ENCODE assay signal across 12 mouse cellular contexts in genomic region chr2:119145199-119145598, GRCm38 (mm10). TPM values are rescaled to one million over a fixed set of nuclear protein-coding genes. Genes with fewer than 3 reads are reported as not detected.
A peak's percentile ranks its signal among the peaks of the same experiment; 100 is the strongest.
DNase-seq lines count a peak whose midpoint lies in the region; ATAC-seq and TF ChIP-seq lines count a peak whose summit lies in the region.
"Had no signal": no experiment of that assay in that cellular context is flagged by ENCODE, and none has a peak within 500 bp of the region (broad histone marks: within the 10 kb centered on the region; RNA-seq: fewer than 3 reads in every experiment).

No protein-coding gene starts in this region.

- no peak overlapping the region for H3K27ac ChIP-seq in spleen, adult 2 months (ENCODE audit: insufficient read depth, low read length)
- no peak overlapping the region for H3K27ac ChIP-seq in stomach, postnatal 0 days (replicated peaks)
- H3K27ac ChIP-seq: hindbrain, embryonic 12.5 days had no signal

- H3K4me1 ChIP-seq in spleen, adult 2 months (ENCODE audit: control insufficient read depth, insufficient read depth, insufficient read length) = no peaks in the 10 kb centered on the region
- no peaks in the 10 kb centered on the region for H3K4me1 ChIP-seq in stomach, postnatal 0 days (replicated peaks; ENCODE audit: control insufficient read depth, insufficient read depth)
- H3K4me1 ChIP-seq: hindbrain, embryonic 12.5 days had no signal

- no peak for TF ChIP-seq POLR2A in spleen, adult 2 months (IDR thresholded peaks at IDR 0.05; ENCODE audit: low read depth, low read length)

- WGBS in spleen, adult 2 months = 88% methylated on average over 2 of the region's 2 CpGs
- WGBS in stomach, postnatal 0 days = 92% methylated on average over 2 of the region's 2 CpGs

- ATAC-seq in stomach, postnatal 0 days (ENCODE audit: low FRiP score, low TSS enrichment) = no peak
- ATAC-seq: forebrain, embryonic 16.5 days had no signal

- TF ChIP-seq EP300 in stomach, postnatal 0 days (optimal IDR thresholded peaks at IDR 0.05) = no peak

- DNase-seq in gastrocnemius, postnatal 10 days = peak; percentile 12
- no peak for DNase-seq in gastrocnemius, postnatal 25 days
- no peak for DNase-seq in spleen, adult 2 months (ENCODE audit: low read depth in 1 of 2, low spot score in 2 of 2)
- no peak for DNase-seq in spleen, adult 12 weeks (ENCODE audit: low spot score)
- DNase-seq in gonadal fat pad, adult 2 months (ENCODE audit: low read depth) = peak; percentile 85
- DNase-seq in stomach, postnatal 0 days (ENCODE audit: low spot score) = no peak
- no peak for DNase-seq in left cerebral cortex, postnatal 36 days (ENCODE audit: low spot score in 2 of 2)
- DNase-seq in gastrocnemius, adult 8-10 months (ENCODE audit: low spot score in 2 of 2) = no peak
- DNase-seq: cerebellum, adult 11-12 months had no signal

- no peak overlapping the region for H3K4me3 ChIP-seq in spleen, adult 2 months (ENCODE audit: extremely low read depth, insufficient read depth, insufficient read length)
- no peak overlapping the region for H3K4me3 ChIP-seq in stomach, postnatal 0 days (ENCODE audit: low read depth, low read length)
- H3K4me3 ChIP-seq: hindbrain, embryonic 12.5 days; myocyte had no signal

- H3K4me2 ChIP-seq in stomach, postnatal 0 days (replicated peaks; ENCODE audit: low read depth) = no peak overlapping the region
- H3K4me2 ChIP-seq: hindbrain, embryonic 12.5 days had no signal

- H3K36me3 ChIP-seq in spleen, adult 2 months (ENCODE audit: control insufficient read depth, insufficient read depth, low read length) = peaks cover 45% of the 10 kb centered on the region
- peaks cover 20% of the 10 kb centered on the region for H3K36me3 ChIP-seq in stomach, postnatal 0 days (ENCODE audit: control insufficient read depth, insufficient read depth, low read length)

- peak; percentile 1; the same call in 1 of the 2 replicates for TF ChIP-seq CTCF in spleen, adult 2 months (IDR thresholded peaks at IDR 0.05; ENCODE audit: extremely low read depth, insufficient read depth, insufficient read length, insufficient replicate concordance)
- peak; percentile 64 for TF ChIP-seq CTCF in stomach, postnatal 0 days (IDR thresholded peaks at IDR 0.05; ENCODE audit: low read depth)

- H3K9me3 ChIP-seq in stomach, postnatal 0 days (ENCODE audit: control insufficient read depth, low read length) = no peaks in the 10 kb centered on the region

- intact Hi-C loops in left cerebral cortex, postnatal 36 days (cut with DNase I) = no loop called here

- H3K9ac ChIP-seq in stomach, postnatal 0 days (ENCODE audit: low read length) = no peak overlapping the region
- H3K9ac ChIP-seq: hindbrain, embryonic 12.5 days had no signal

- H3K27me3 ChIP-seq in spleen, adult 2 months (ENCODE audit: control insufficient read depth, insufficient read depth, low read length) = no peaks in the 10 kb centered on the region
- no peaks in the 10 kb centered on the region for H3K27me3 ChIP-seq in stomach, postnatal 0 days (ENCODE audit: control insufficient read depth, insufficient read depth, low read length)
- H3K27me3 ChIP-seq: hindbrain, embryonic 12.5 days had no signal

RNA-seq across cellular contexts. Expression of gene Rmdn3, which starts 11.6 kb away (rescaled TPM):
- total RNA-seq in gastrocnemius, postnatal 10 days (2021) = 1 to 10 TPM; 6.8 to 8.9 TPM
- 1 to 10 TPM; 5.7 to 9.2 TPM for total RNA-seq in gastrocnemius, postnatal 25 days (2021)
- polyA plus RNA-seq in spleen, adult 2 months (2012; rRNA removed) = 10.1 and 12.7 TPM in 2 replicates
- polyA plus RNA-seq in gonadal fat pad, adult 2 months (2012; rRNA removed) = 23.1 and 24.5 TPM in 2 replicates
- polyA plus RNA-seq in stomach, postnatal 0 days (2015; fragmentation: Nextera tagmentation; extraction: Ambion mirVana) = 40.1 and 40.5 TPM in 2 replicates
- total RNA-seq in left cerebral cortex, postnatal 36 days (2021) = 10 to 100 TPM; 53.4 to 58.1 TPM
- total RNA-seq in gastrocnemius, adult 8-10 months (2022) = 1 to 10 TPM; 3.2 to 6.7 (median 4.8) TPM

RNA-seq across cellular contexts. Expression of gene Gchfr, which starts 22.4 kb away (rescaled TPM):
- total RNA-seq in gastrocnemius, postnatal 10 days (2021) = under 1 TPM in 1 of 2 experiments, not detected in 1; 0.72 TPM
- not detected for total RNA-seq in gastrocnemius, postnatal 25 days (2021)
- 3.2 and 4.2 TPM in 2 replicates for polyA plus RNA-seq in spleen, adult 2 months (2012; rRNA removed)
- 15.6 and 55.8 TPM in 2 replicates for polyA plus RNA-seq in gonadal fat pad, adult 2 months (2012; rRNA removed)
- polyA plus RNA-seq in stomach, postnatal 0 days (2015; fragmentation: Nextera tagmentation; extraction: Ambion mirVana) = 1.3 and 1.5 TPM in 2 replicates
- not detected for total RNA-seq in left cerebral cortex, postnatal 36 days (2021)
- not detected for total RNA-seq in gastrocnemius, adult 8-10 months (2022)

RNA-seq across cellular contexts. Expression of gene Gm14137, which starts 29.1 kb away (rescaled TPM):
- under 1 TPM in 1 of 2 experiments, not detected in 1; 0.16 TPM for total RNA-seq in gastrocnemius, postnatal 10 days (2021)
- not detected for total RNA-seq in gastrocnemius, postnatal 25 days (2021)
- polyA plus RNA-seq in spleen, adult 2 months (2012; rRNA removed) = 0.09 and 0.26 TPM in 2 replicates
- polyA plus RNA-seq in gonadal fat pad, adult 2 months (2012; rRNA removed) = 0.03 TPM in 1 of 2 replicates, not detected in the other
- polyA plus RNA-seq in stomach, postnatal 0 days (2015; fragmentation: Nextera tagmentation; extraction: Ambion mirVana) = 4.3 and 4.9 TPM in 2 replicates
- not detected for total RNA-seq in left cerebral cortex, postnatal 36 days (2021)
- not detected for total RNA-seq in gastrocnemius, adult 8-10 months (2022)

RNA-seq across cellular contexts. Expression of gene Rad51, which starts 32.6 kb away (rescaled TPM):
- total RNA-seq in gastrocnemius, postnatal 10 days (2021) = 1 to 10 TPM; 3.7 to 4.0 TPM
- total RNA-seq in gastrocnemius, postnatal 25 days (2021) = 1 to 10 TPM in 1 of 2 experiments, under 1 TPM in 1; 0.78 to 1.2 TPM
- polyA plus RNA-seq in spleen, adult 2 months (2012; rRNA removed) = 5.0 and 6.4 TPM in 2 replicates
- 2.1 and 2.6 TPM in 2 replicates for polyA plus RNA-seq in gonadal fat pad, adult 2 months (2012; rRNA removed)
- 11.2 and 12.9 TPM in 2 replicates for polyA plus RNA-seq in stomach, postnatal 0 days (2015; fragmentation: Nextera tagmentation; extraction: Ambion mirVana)
- total RNA-seq in left cerebral cortex, postnatal 36 days (2021) = 1 to 10 TPM in 1 of 2 experiments, under 1 TPM in 1; 0.57 to 1.5 TPM
- total RNA-seq in gastrocnemius, adult 8-10 months (2022) = 1 to 10 TPM in 3 of 4 experiments, under 1 TPM in 1; 0.74 to 1.8 (median 1.2) TPM

Comparison
In these comparisons a context has a peak if more than half of its experiments do, and no peak if none do; other contexts are left out.
1. DNase-seq: peak in gastrocnemius, postnatal 10 days (single experiment) and gonadal fat pad, adult 2 months (single experiment); none in gastrocnemius, postnatal 25 days (single experiment), spleen, adult 2 months (0 of 2), spleen, adult 12 weeks (single experiment), stomach, postnatal 0 days (single experiment), left cerebral cortex, postnatal 36 days (0 of 2) and gastrocnemius, adult 8-10 months (0 of 2).
2. RNA of gene Rmdn3, which starts 11.6 kb away (total RNA-seq): 53.4 to 58.1 TPM in left cerebral cortex, postnatal 36 days; 5.7 to 9.2 TPM in gastrocnemius, postnatal 25 days, 6.8 to 8.9 TPM in gastrocnemius, postnatal 10 days and 3.2 to 6.7 TPM in gastrocnemius, adult 8-10 months; every median in the first group is over 4 times any median in the second.